Mouse (Mus musculus) forebrain, embryonic 11.5 days (tissue): ENCODE measurements around the gene Zfp976. TPM values are rescaled to one million over a fixed set of nuclear protein-coding genes. Genes with fewer than 3 reads are reported as not detected.
"Not testable (repeated sequence)": the region's sequence is repeated elsewhere in the genome, so short reads cannot be mapped to it uniquely, and the experiment has no call there.

Experiments used
- ATAC-seq: fragments of 200-750 bp; cut with Nextera tagmentation; replicated peaks from 2 replicates; pipeline ENCODE4 v1.8.0; 2017; ENCODE audit warnings: moderate TSS enrichment; ENCODE audit not compliant: low FRiP score
- DNase-seq: peaks from one replicate; pipeline ENCODE4 v3.0.0-alpha.2; 2017; ENCODE audit warnings: low spot score
- H3K27ac ChIP-seq: fragments of 300-500 bp; sonication (generic); 2 replicates; pipeline ENCODE4 v1.5.1; 2014; ENCODE audit warnings: low read depth, low read length
- H3K27me3 ChIP-seq: fragments of 300-500 bp; sonication (generic); 2 replicates; pipeline ENCODE4 v1.6.1; 2014; ENCODE audit warnings: mild to moderate bottlenecking, low read length, mixed read lengths; ENCODE audit not compliant: control insufficient read depth, insufficient read depth
- H3K36me3 ChIP-seq: fragments of 300-500 bp; sonication (generic); 2 replicates; pipeline ENCODE4 v1.6.1; 2014; ENCODE audit warnings: mild to moderate bottlenecking, low read length, moderate library complexity, mixed read lengths; ENCODE audit not compliant: control insufficient read depth, insufficient read depth
- H3K4me1 ChIP-seq: fragments of 300-500 bp; sonication (generic); replicated peaks from 2 replicates; pipeline ENCODE4 v1.6.1; 2014; ENCODE audit warnings: low read length, mixed read lengths; ENCODE audit not compliant: control insufficient read depth, insufficient read depth
- H3K4me2 ChIP-seq: fragments of 300-500 bp; sonication (generic); 2 replicates; pipeline ENCODE4 v1.6.1; 2014; ENCODE audit warnings: low read depth, mild to moderate bottlenecking, low read length, moderate library complexity, mixed read lengths; ENCODE audit not compliant: severe bottlenecking
- H3K4me3 ChIP-seq: fragments of 300-500 bp; sonication (generic); 2 replicates; pipeline ENCODE4 v1.5.1; 2014; ENCODE audit warnings: low read depth, low read length
- H3K9ac ChIP-seq: fragments of 300-500 bp; sonication (generic); 2 replicates; pipeline ENCODE4 v1.6.1; 2014; ENCODE audit warnings: low read length
- H3K9me3 ChIP-seq: fragments of 300-500 bp; sonication (generic); 2 replicates; pipeline ENCODE4 v1.6.1; 2016; ENCODE audit warnings: low read length, mixed read lengths; ENCODE audit not compliant: control insufficient read depth
- WGBS: fragments of 180-500 bp; shearing (Covaris S2); extraction: QIAGEN DNeasy Blood & Tissue Kit; methylation state at CpG from one replicate; pipeline ENCODE4 v1.1.7; 2014; 5-methylcytosine and 5-hydroxymethylcytosine counted together
- polyA plus RNA-seq: library from polyadenylated mRNA; unstranded; fragments of >200 nt; fragmentation: Nextera tagmentation; extraction: Ambion mirVana; gene quantifications from 2 replicates; pipeline ENCODE4 v1.2.1, GENCODE M21; 2014

The Zfp976 gene
- 1.3 and 1.6 TPM in 2 replicates for polyA plus RNA-seq

GRCm38 (mm10) chr7:42642152-42643115, at the start of gene Zfp976:
Gene Zfp976 (minus strand): TSS chr7:42642588.
- H3K4me2 ChIP-seq = peak within 1 kb of the TSS; percentile 42; the same call in 1 of the 2 replicates
- H3K36me3 ChIP-seq, H3K27ac ChIP-seq, H3K4me1 ChIP-seq, H3K27me3 ChIP-seq, H3K9me3 ChIP-seq: not testable (repeated sequence)
- peak within 1 kb of the TSS; percentile 12; the same call in 1 of the 2 replicates for H3K9ac ChIP-seq
- H3K4me3 ChIP-seq = peak within 1 kb of the TSS; percentile 28
- DNase-seq (peak; percentile 76), ATAC-seq (peak; percentile 98)
- WGBS = 3% methylated on average over 25 of the region's 25 CpGs

GRCm38 (mm10) chr7:42680081-42680480, 37.7 kb upstream of the Zfp976 start:
- H3K36me3 ChIP-seq, H3K27ac ChIP-seq, H3K4me2 ChIP-seq, H3K9me3 ChIP-seq, ATAC-seq, H3K27me3 ChIP-seq, H3K4me1 ChIP-seq, H3K9ac ChIP-seq, DNase-seq, H3K4me3 ChIP-seq: not testable (repeated sequence)
- 91% methylated on average over 6 of the region's 6 CpGs for WGBS

DNA sequence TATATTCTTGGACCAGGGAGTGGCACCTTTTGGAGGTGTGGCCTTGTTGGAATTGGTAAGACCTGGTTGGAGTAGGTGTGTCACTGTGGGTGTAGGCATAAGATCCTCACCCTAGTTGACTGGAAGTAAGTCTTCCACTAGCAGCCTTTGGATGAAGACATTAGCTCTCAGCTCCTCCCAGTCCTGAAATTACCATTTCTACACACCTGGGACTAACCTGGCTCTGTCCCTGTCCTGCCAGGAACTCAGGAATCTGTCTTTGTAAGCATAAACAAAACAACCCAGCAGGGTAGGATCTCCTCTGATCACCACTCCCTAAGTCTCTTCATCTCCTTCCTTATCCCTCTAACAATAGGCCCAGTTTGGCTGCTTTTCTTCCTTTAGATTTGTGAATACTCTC, 37.3 kb upstream of the Zfp976 start:
- H3K27me3 ChIP-seq, H3K9ac ChIP-seq, H3K27ac ChIP-seq, H3K36me3 ChIP-seq, DNase-seq, H3K4me1 ChIP-seq, H3K4me2 ChIP-seq, ATAC-seq, H3K9me3 ChIP-seq, H3K4me3 ChIP-seq: not testable (repeated sequence)

GRCm38 (mm10) chr7:42660140-42660539, 17.8 kb upstream of the Zfp976 start:
- not testable (repeated sequence) for H3K9ac ChIP-seq, H3K27me3 ChIP-seq, H3K36me3 ChIP-seq, ATAC-seq, H3K4me2 ChIP-seq, H3K27ac ChIP-seq, H3K4me1 ChIP-seq, H3K9me3 ChIP-seq, DNase-seq, H3K4me3 ChIP-seq
- 73% methylated on average over 5 of the region's 5 CpGs for WGBS

- H3K4me2 ChIP-seq, H3K4me1 ChIP-seq: not testable (repeated sequence)
- 67% methylated on average over 2 of the region's 2 CpGs for WGBS
Measured at GRCm38 (mm10) chr7:42655211-42655610, 12.8 kb upstream of the Zfp976 start.

GRCm38 (mm10) chr7:42643120-42643620, 782 bp upstream of the Zfp976 start:
- not testable (repeated sequence) for H3K36me3 ChIP-seq, H3K9ac ChIP-seq, H3K4me3 ChIP-seq, H3K4me1 ChIP-seq, H3K9me3 ChIP-seq, H3K27me3 ChIP-seq, H3K27ac ChIP-seq, ATAC-seq
- peak overlapping the region; percentile 42; the same call in 1 of the 2 replicates for H3K4me2 ChIP-seq
- peak; percentile 48 for DNase-seq
- WGBS = 24% methylated on average over 3 of the region's 3 CpGs

More at GRCm38 (mm10) chr7:42655211-42655610, 12.8 kb upstream of the Zfp976 start:
- H3K9ac ChIP-seq, H3K4me3 ChIP-seq, H3K27me3 ChIP-seq, H3K9me3 ChIP-seq, H3K27ac ChIP-seq, DNase-seq, H3K36me3 ChIP-seq, ATAC-seq: not testable (repeated sequence)

- not testable (repeated sequence) for H3K4me3 ChIP-seq, H3K4me1 ChIP-seq, H3K4me2 ChIP-seq, H3K36me3 ChIP-seq, DNase-seq, H3K9ac ChIP-seq, H3K9me3 ChIP-seq, H3K27me3 ChIP-seq, H3K27ac ChIP-seq, ATAC-seq
Measured at GRCm38 (mm10) chr7:42631031-42631430, 11.4 kb downstream of the Zfp976 start.

- not testable (repeated sequence) for H3K27ac ChIP-seq, H3K9me3 ChIP-seq, H3K4me2 ChIP-seq, H3K36me3 ChIP-seq, H3K9ac ChIP-seq, H3K27me3 ChIP-seq, ATAC-seq, H3K4me3 ChIP-seq, H3K4me1 ChIP-seq, DNase-seq
Measured at GRCm38 (mm10) chr7:42595666-42596065, 46.7 kb downstream of the Zfp976 start.
